Mouse (Mus musculus) ES-E14 (cell line): ENCODE data around the gene Srpk2. TPM values are rescaled to one million over a fixed set of nuclear protein-coding genes. Genes with fewer than 3 reads are reported as not detected.
"Not testable (repeated sequence)": the region's sequence is repeated elsewhere in the genome, so short reads cannot be mapped to it uniquely, and the experiment has no call there.

ENCODE experiments used
- DNase-seq: peaks from one replicate; pipeline ENCODE4 v3.0.0-alpha.2; 2013; ENCODE audit warnings: low read depth, low spot score
- H3K27ac ChIP-seq: 2 replicates; pipeline ENCODE4 v1.5.1; 2012; ENCODE audit warnings: low read depth, mild to moderate bottlenecking, low read length, moderate library complexity, mixed read lengths; ENCODE audit not compliant: poor library complexity, insufficient read depth, severe bottlenecking
- H3K36me3 ChIP-seq: 2 replicates; pipeline ENCODE4 v1.6.1; 2012; ENCODE audit warnings: mild to moderate bottlenecking, low read length, moderate library complexity, mixed read lengths; ENCODE audit not compliant: control insufficient read depth, poor library complexity, insufficient read depth, severe bottlenecking
- H3K4me1 ChIP-seq, 2 experiments: fragments of 150-350 bp in 1 of 2; sonication (generic) in 1 of 2; 2 replicates each; pipeline ENCODE4 v1.6.1; 2012; ENCODE audit warnings: low read length in 2 of 2, mild to moderate bottlenecking in 1 of 2, mixed read lengths in 1 of 2; ENCODE audit not compliant: control insufficient read depth in 2 of 2, insufficient read depth in 2 of 2, poor library complexity in 1 of 2
- H3K4me3 ChIP-seq, 2 experiments: fragments of 150-350 bp in 1 of 2; sonication (generic) in 1 of 2; 2 replicates each; pipeline ENCODE4 v1.5.1; 2012; ENCODE audit warnings: low read length in 2 of 2, low read depth in 1 of 2, mild to moderate bottlenecking in 1 of 2, mixed read lengths in 1 of 2; ENCODE audit not compliant: insufficient read depth in 1 of 2, poor library complexity in 1 of 2, severe bottlenecking in 1 of 2
- H3K9ac ChIP-seq: 2 replicates; pipeline ENCODE4 v1.6.1; 2012; ENCODE audit warnings: low read depth, mild to moderate bottlenecking, low read length, mixed read lengths; ENCODE audit not compliant: poor library complexity, insufficient read depth, severe bottlenecking
- H3K9me3 ChIP-seq: fragments of 150-350 bp; sonication (generic); 2 replicates; pipeline ENCODE4 v1.6.1; 2012; ENCODE audit warnings: low read depth, mild to moderate bottlenecking, low read length; ENCODE audit not compliant: control insufficient read depth, insufficient read depth
- CHD2 ChIP-seq: IDR thresholded peaks from 2 replicates; pipeline ENCODE4 v1.6.1; 2014; ENCODE audit warnings: mild to moderate bottlenecking, low read depth, low read length, inconsistent platforms
- HCFC1 ChIP-seq: IDR thresholded peaks from 2 replicates; pipeline ENCODE4 v1.6.1; 2012; ENCODE audit warnings: low read length, inconsistent platforms, borderline replicate concordance; ENCODE audit not compliant: insufficient read depth
- MAFK ChIP-seq: IDR thresholded peaks from 2 replicates; pipeline ENCODE4 v1.6.1; 2014; ENCODE audit warnings: mild to moderate bottlenecking, low read depth, low read length, inconsistent platforms; ENCODE audit not compliant: insufficient read depth
- ZC3H11A ChIP-seq: IDR thresholded peaks from 2 replicates; pipeline ENCODE4 v1.6.1; 2012; ENCODE audit warnings: low read depth, mild to moderate bottlenecking, inconsistent platforms, low read length, borderline replicate concordance
- ZNF384 ChIP-seq: IDR thresholded peaks from 2 replicates; pipeline ENCODE4 v1.6.1; 2012; ENCODE audit warnings: low read depth, low read length, inconsistent platforms
- in situ Hi-C, 2 experiments: fragments of 600-800 bp; cut with MboI; formaldehyde crosslinking; loops; one replicate each; pipeline ENCODE4 v1.15.1; 2025; ENCODE audit warnings: low sequenced_read_pairs in 2 of 2, inconsistent platforms in 1 of 2; ENCODE audit not compliant: unreplicated experiment in 2 of 2
- total RNA-seq: library from RNA; depleted of rRNA; stranded (reverse); fragments of 300-350 nt; gene quantifications from 2 replicates; pipeline ENCODE4 v1.2.3, GENCODE M21; 2012

Srpk2 gene
- total RNA-seq, 1 experiment, result 23.3 TPM

GRCm38 (mm10) chr5:23645671-23646070 is 38.7 kb downstream of the Srpk2 start:
- H3K36me3 ChIP-seq, result no peaks in the 10 kb centered on the region
- DNase-seq, result no peak
- H3K9me3 ChIP-seq, result no peaks in the 10 kb centered on the region
- H3K27ac ChIP-seq, result no peak overlapping the region
- H3K4me1 ChIP-seq, result peaks cover 0 to 5% of the 10 kb centered on the region in 2 experiments; a peak in 3 of 4 replicates
- no peak overlapping the region for H3K9ac ChIP-seq
- H3K4me3 ChIP-seq, result no peak overlapping the region
- TF ChIP-seq CHD2 (no peak), MAFK (no peak), HCFC1 (no peak), ZNF384 (no peak)
- in situ Hi-C loops, result no loop called here

- H3K27ac ChIP-seq, in situ Hi-C loops, H3K9me3 ChIP-seq, DNase-seq, H3K9ac ChIP-seq, H3K4me1 ChIP-seq, H3K36me3 ChIP-seq, H3K4me3 ChIP-seq: not testable (repeated sequence)
These were observed 45.2 kb downstream of the Srpk2 start for GRCm38 (mm10) chr5:23639193-23639592.

GRCm38 (mm10) chr5:23638023-23638422 is 46.4 kb downstream of the Srpk2 start:
- Histone ChIP-seq H3K9me3 (no peaks in the 10 kb centered on the region), H3K9ac (no peak overlapping the region), H3K4me3 (no peak overlapping the region), H3K4me1 (peaks cover 0 to 5% of the 10 kb centered on the region in 2 experiments; a peak in 2 of 4 replicates), H3K36me3 (no peaks in the 10 kb centered on the region; the same call in 1 of the 2 replicates), H3K27ac (no peak overlapping the region)
- no peak for DNase-seq
- TF ChIP-seq ZC3H11A, result no peak
- no peak for TF ChIP-seq ZNF384
- no peak for TF ChIP-seq MAFK
- no peak for TF ChIP-seq HCFC1
- in situ Hi-C loops, result no loop called here

- H3K27ac ChIP-seq, result no peak overlapping the region
- DNase-seq, result no peak
- no peak overlapping the region for H3K9ac ChIP-seq
- TF ChIP-seq ZC3H11A (no peak), MAFK (no peak), CHD2 (no peak), ZNF384 (no peak), HCFC1 (no peak)
- no peaks in the 10 kb centered on the region; the same call in 1 of the 2 replicates for H3K36me3 ChIP-seq
- H3K4me3 ChIP-seq, result no peak overlapping the region
- peaks cover 0 to 2% of the 10 kb centered on the region in 2 experiments; a peak in 1 of 4 replicates for H3K4me1 ChIP-seq
- no peaks in the 10 kb centered on the region for H3K9me3 ChIP-seq
- in situ Hi-C loops, result no loop called here
These were observed 47.1 kb downstream of the Srpk2 start for GRCm38 (mm10) chr5:23637337-23637736.

- in situ Hi-C loops, result no loop called here
- Histone ChIP-seq H3K4me3 (no peak overlapping the region), H3K36me3 (no peaks in the 10 kb centered on the region; the same call in 1 of the 2 replicates)
These were observed 52.9 kb downstream of the Srpk2 start for GRCm38 (mm10) chr5:23631490-23631889.

More at GRCm38 (mm10) chr5:23631490-23631889, 52.9 kb downstream of the Srpk2 start:
- Histone ChIP-seq H3K27ac (no peak overlapping the region), H3K4me1 (peaks cover 0 to 2% of the 10 kb centered on the region in 2 experiments; a peak in 1 of 4 replicates), H3K9me3 (no peaks in the 10 kb centered on the region), H3K9ac (no peak overlapping the region)
- DNase-seq, result no peak
- TF ChIP-seq MAFK (no peak), ZNF384 (no peak), HCFC1 (no peak), ZC3H11A (no peak), CHD2 (no peak)
